Mouse (Mus musculus) frontal cortex, postnatal 36 days (tissue): ENCODE measurements around the gene Mak.
A peak's percentile ranks its signal among the peaks of the same experiment; 100 is the strongest.

Experiments used
- DNase-seq, 2 experiments: peaks; one replicate each; pipeline ENCODE4 v3.0.0; 2022; ENCODE audit warnings: low spot score in 2 of 2

Mak gene

GRCm38 (mm10) chr13:41071617-41072016, 7.9 kb downstream of the Mak start:
- DNase-seq: no peak

- DNase-seq: no peak
Measured at GRCm38 (mm10) chr13:41067618-41068017, 11.9 kb downstream of the Mak start.

DNA sequence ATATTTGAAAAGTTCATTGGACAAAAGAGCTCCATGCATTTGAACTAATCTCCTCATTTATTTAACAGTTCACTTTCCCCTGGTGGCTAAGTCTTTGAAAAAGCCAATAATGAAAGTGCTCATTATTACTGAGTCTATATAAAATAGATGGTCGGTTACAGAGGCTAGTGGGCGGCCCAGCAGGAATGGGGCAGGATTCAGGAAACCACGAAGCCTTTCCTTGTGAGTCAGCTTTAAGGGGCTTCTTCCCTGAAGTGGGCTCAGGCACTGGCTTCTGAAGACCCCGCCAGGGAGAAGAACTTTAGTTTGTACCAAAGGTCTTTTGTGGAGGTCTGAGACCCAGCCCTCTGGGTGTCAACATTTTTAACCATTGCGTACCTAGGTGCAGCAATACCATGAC, 27.5 kb downstream of the Mak start:
- no peak for DNase-seq

- DNase-seq: no peak
Measured at GRCm38 (mm10) chr13:41047280-41047679, 32.2 kb downstream of the Mak start.

- DNase-seq: no peak
Measured at GRCm38 (mm10) chr13:41045901-41046300, 33.6 kb downstream of the Mak start.

DNA sequence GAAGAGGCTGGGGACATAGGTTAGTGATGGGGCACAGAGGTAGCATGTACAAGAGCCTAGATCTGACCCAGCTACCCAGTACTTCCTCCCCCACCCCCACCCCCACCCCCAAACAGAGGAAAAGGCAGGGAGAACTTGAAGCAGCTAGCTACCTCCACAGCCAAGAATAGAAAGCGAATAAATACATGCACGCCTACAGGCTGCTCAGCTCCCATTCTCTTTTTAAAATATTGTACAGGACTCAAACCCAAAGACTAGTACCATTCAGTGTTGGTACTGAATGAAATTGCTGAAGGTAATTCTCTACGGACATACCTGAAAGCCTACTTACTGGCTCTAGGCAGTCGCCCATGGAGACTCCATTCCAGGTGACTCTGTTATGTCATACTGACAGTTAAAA, 37.0 kb downstream of the Mak start:
- DNase-seq: peak in 1 of 2 experiments; percentile 15

GRCm38 (mm10) chr13:41030098-41030497, 49.4 kb downstream of the Mak start:
- no peak for DNase-seq

DNA sequence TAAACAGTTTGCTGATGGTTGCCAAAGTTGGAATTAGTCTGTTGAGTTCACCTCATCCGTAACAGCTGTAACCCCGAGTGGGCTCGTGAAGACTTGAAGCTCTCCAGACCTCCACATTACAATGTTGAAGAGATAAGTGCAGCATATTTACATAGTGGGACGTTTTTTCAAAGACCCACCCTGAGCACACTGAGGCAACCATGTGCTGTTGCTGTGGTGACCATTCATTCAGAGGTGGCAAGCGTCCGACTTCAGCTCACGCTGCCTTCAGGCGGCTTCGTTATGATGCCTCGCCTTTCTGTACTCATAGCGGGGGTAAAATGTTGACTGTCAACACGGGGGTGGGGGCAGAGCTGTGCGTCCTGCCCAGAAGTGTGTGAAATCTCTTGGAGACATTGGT, 57.4 kb downstream of the Mak start:
- DNase-seq: no peak

DNA sequence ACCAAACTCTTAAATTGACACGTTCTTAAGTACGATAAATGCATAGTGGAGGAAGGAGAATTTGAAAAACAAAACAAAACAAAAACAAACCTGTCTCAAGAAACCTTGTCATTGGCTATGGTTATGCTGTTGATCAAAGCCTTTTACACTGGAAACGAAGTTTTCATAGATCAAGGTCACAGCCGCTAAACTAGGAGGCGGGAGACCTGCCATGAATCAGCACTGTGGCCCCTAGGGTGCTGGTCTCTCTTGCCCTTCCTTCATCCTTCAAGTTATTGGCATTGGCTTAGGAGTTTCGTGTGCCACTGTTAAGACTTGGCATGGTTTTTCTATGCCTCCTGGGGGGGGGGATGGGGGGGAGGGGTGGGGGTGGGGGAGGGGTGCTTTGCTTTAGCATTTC, 57.9 kb downstream of the Mak start:
- DNase-seq: no peak

DNA sequence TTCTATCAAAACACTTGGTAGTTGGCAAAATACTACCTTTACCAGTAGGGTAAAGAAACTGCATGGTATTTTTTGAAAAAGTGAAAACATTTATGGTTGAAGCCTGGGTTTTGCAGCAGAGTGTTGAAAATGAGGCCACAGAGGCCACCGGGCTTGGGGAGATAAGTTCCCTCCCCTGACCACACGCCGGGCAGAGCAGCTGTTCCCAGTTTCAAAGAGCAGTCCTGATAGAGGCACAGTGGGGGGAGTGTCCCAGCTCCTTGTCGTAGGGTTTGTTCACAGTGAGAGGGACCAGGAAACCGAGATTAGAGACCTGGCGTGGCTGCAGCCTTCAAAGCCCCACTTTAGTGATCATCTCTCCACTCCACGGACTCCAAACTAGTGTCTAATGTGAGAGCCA, 59.0 kb downstream of the Mak start:
- DNase-seq: no peak

DNA sequence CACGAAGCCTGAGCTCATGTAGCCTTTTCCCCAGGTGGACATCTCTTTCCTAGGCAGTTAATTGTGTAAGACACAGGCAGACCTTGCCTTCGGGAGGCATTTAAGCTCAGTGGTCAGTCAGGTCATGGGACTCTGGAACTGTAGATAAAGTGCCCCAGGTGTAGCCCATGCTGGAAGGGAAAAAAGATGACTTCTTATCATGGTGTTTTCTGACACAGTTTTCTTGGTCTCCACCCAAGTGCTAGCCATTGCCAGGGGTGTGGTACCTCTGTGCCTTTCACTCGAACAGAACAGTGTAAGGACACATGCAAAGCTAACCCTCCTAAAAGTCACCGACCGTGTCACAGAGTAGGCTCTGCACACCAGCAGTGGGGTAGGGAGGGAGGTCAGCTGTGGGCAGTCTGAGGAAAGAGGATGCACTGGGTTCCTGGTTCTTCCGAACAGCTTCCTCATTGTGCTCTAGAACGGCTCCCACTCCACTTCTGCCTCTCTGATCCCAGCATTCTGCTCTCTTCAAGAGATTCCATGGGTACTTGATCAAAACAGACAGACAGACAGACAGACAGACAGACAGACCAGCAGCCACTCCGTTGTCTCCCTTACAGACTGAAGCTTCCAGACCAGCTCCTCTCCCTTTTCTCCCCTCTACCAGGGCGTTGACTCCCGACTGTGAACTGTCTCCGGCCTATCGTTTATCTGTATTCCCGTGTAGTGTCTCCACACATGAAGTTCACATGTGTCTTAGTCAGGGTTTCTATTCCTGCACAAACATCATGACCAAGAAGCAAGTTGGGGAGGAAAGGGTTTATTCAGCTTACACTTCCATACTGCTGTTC, 60.5 kb downstream of the Mak start:
- DNase-seq: no peak

- DNase-seq: no peak
Measured at GRCm38 (mm10) chr13:41018236-41018635, 61.3 kb downstream of the Mak start.

GRCm38 (mm10) chr13:41017832-41018231, 61.7 kb downstream of the Mak start:
- no peak for DNase-seq

DNA sequence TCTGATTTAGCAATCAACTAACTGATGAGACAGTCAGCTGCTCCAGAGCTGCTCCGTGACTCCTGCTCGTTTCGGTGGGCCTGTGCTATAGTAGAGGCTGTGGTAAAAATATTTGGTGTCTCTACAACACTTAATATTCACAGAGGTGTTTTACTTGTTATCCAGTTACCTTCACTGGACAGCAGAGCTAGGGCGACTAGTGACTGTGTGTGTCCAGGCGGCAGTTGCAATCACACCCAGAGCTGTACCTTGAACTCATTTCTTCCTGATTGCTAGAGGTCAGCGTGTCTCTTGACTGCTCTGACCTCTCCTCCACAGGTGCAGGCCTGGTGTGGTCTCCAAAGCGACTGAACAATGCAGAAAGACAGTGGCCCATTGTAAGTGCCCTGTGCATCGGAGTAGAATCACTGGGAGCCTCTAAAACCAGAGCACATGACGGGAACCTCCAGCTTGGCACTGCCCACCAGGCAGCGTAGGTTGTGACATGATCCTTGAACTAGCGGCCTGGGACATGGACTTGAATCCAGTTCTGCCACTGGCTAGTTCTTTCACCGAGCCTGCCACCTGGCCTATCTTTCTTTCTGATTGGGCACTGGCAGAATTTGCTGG, 62.6 kb downstream of the Mak start:
- peak in 1 of 2 experiments; percentile 3 for DNase-seq

DNA sequence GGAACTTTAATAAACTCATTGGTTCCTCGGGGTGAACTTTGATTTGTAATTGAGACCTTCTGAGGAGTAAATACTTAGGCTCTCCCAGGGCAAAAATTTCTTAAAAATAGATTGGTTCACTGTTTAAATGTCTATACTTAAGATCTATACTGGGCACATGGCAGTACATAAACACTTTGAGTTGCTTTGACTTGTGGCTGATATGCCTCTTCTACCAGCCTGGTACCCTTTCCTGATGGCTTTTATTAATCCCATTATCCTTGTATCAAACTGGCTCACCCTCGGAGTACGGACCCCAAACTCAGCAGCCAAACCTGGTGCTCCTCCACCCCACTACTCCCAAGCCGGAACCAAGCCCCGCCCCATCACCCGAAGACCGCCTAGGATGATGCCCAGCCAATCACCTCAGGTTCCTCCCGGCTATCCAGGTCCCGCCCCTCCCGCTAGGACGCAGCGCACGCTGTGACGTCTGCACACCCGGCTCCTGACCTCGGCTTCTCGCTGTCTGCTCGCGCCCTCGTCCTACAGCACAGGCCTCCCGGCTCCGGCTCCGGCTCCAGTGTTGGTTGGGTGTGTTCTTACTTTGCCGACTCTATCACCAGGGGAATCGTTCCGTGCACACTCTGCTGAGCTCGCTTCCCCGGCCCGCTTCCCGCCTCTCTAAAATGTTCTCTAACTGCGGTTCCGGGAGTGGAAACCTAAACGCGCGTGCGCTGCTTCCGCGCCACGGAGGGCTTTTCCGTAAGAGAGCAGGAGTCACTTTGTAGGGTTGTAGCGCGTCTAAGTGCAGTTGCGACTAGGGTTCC, 63.5 kb downstream of the Mak start, which contains the start of gene Tmem14c:
Gene Tmem14c (plus strand): TSS at position 464 of the 806 bp plus-strand sequence.
- DNase-seq: peak; percentile 93 to 94

GRCm38 (mm10) chr13:41008946-41009345, 70.6 kb downstream of the Mak start:
- DNase-seq: no peak

DNA sequence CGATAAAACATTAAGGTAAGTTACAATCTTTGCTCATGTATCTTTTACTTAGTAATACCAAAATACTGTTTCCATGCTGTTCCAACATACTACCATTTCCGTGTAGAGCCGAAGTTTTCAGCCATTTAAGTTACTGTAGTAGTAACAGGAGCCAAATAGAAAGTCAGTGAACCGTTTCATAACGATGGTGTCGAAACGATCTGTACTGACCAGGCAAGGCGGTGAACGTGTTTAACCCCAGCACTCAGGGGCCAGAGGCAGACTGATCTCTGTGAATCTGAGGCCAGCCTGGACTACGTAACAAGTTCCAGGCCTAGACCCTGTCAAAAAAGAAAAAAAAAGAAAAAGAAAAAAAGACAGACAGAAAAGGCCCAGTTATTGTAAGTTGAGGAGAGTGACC, 71.2 kb downstream of the Mak start:
- no peak for DNase-seq

DNA sequence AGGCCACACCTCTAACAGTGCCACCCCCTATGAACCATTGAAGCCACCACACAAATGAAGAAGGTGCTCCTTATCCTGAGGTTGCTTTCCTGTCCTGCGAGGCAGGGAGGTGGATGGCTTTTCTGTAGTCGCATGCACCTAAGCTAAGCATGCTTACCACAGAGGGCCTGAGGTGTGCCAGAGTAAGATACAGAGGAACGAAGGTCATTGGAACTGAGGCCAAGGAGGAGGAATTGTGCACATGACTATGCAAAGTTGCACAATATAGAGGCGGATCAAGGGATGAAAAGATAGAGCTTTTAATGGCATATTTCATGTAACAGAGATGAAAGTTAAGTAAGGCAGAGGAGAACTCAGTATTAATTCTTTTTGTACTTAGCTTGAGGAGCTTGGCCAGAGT, 73.3 kb downstream of the Mak start:
- DNase-seq: no peak

DNA sequence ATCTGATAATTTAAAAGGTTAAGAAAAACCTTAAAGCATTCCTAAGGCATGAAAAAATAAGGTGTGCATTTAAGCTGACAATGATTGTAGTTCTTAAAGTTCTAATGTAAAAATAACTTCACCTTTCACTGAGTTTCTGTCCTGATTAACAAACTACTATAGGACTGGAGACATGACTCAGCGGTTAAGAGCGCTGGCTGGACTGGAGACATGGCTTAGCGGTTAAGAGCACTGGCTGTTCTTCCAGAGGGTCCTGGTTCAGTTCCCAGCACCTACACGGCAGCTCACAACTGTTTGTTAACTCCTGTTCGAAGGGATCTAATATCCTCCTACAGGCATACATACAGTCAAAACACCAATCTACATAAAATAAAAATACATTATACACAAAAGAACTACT, 77.5 kb downstream of the Mak start:
- DNase-seq: no peak

DNA sequence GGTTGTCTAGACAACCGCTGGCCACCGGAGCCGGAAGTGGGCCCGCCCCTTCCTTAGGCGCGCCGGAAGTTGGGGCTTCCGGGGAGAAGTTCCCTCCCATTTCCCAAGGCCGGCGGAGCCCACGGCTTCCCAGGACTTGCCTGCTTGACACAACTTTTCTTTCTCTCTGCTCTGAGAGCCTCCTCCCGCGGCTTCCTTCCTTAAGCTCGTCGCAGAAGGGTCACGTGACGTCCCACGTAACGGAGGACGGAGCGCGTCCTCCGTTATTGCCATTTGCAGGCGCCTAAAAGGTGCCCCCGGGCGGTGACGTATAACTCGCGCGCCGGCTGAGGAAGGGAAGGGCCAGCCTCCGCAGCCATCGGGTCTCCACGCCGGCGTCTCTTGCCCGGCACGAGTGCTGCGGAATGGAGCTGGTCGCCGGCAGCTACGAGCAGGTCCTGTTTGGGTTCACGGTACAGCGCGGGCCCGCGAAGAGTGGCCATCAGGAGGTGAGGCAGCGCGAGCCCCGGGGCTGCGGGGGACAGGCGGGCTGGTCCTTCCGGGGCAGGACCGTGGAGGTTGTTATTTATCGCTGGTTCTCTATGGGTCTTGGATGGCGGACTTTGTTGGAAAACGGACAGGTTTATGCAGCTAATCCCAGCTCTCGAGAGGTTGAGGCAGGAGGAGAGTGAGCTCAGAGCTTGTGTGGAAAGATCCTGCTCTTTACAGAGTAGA, 78.4 kb downstream of the Mak start, which contains the start of gene Pak1ip1:
Gene Pak1ip1 (plus strand): TSS at position 98 of the 714 bp plus-strand sequence.
- DNase-seq: peak; percentile 95 to 96

GRCm38 (mm10) chr13:41000140-41000925, 79.2 kb downstream of the Mak start:
- DNase-seq: peak; percentile 19 to 46
